23 mouse cellular contexts compared by ENCODE assay signal in the genomic region with DNA sequence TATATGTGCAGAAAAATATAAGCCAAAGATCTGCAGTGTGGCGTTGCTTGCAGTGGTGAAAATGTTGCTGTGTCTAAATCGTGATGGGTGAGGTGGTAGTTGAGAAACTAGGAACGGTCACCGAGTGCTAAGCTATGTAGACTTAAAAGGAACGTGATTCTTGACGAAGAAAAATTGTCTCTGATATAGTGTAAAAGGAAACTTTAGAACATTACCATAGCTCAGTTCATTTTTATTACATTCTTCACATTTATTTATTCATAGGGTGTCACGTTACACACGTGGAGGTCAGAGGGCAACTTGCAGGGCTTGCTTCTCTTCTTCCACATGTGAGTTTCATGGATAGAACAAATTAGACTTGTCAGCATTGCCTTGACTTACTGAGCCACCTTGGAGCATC. TPM values are rescaled to one million over a fixed set of nuclear protein-coding genes. Genes with fewer than 3 reads are reported as not detected.
DNase-seq lines count a peak whose midpoint lies in the region; ATAC-seq and TF ChIP-seq lines count a peak whose summit lies in the region.
"Had no signal": no experiment of that assay in that cellular context is flagged by ENCODE, and none has a peak within 500 bp of the region (broad histone marks: within the 10 kb centered on the region; RNA-seq: fewer than 3 reads in every experiment).

No protein-coding gene starts in this region.

- no peak overlapping the region for H3K27ac ChIP-seq in lung, embryonic 15.5 days
- no peak overlapping the region for H3K27ac ChIP-seq in neural tube, embryonic 11.5 days (ENCODE audit: low read depth, low read length)
- no peak overlapping the region for H3K27ac ChIP-seq in neural tube, embryonic 15.5 days (replicated peaks)
- no peak overlapping the region for H3K27ac ChIP-seq in liver, embryonic 12.5 days
- H3K27ac ChIP-seq: embryonic facial prominence, embryonic 13.5 days; forebrain, embryonic 13.5 days; gastrocnemius, adult 2 months; hindbrain, embryonic 10.5 days; hindbrain, embryonic 14.5 days had no signal

- H3K9me3 ChIP-seq in lung, embryonic 15.5 days, result no peaks in the 10 kb centered on the region
- no peaks in the 10 kb centered on the region for H3K9me3 ChIP-seq in neural tube, embryonic 11.5 days (ENCODE audit: control insufficient read depth, low read length)
- no peaks in the 10 kb centered on the region for H3K9me3 ChIP-seq in neural tube, embryonic 15.5 days (replicated peaks)
- no peaks in the 10 kb centered on the region for H3K9me3 ChIP-seq in liver, embryonic 12.5 days (replicated peaks)
- H3K9me3 ChIP-seq: embryonic facial prominence, embryonic 13.5 days; forebrain, embryonic 13.5 days; G1E; heart, embryonic 12.5 days; hindbrain, embryonic 10.5 days had no signal

- TF ChIP-seq POLR2A in lung, adult 2 months (IDR thresholded peaks at IDR 0.05; ENCODE audit: borderline replicate concordance, extremely low read depth, low read depth, low read length), result no peak

- peak; percentile 37 for DNase-seq in embryo, embryonic 10 days (ENCODE audit: low spot score)
- no peak for DNase-seq in embryo, embryonic 9.5 days (ENCODE audit: extremely low spot score)
- DNase-seq in lung, adult 2 months, result no peak
- peak; percentile 19 for DNase-seq in neural tube, embryonic 11.5 days (ENCODE audit: low spot score)
- peak; percentile 64 for DNase-seq in mesoderm, embryonic 11.5 days (ENCODE audit: low read depth, low spot score)
- DNase-seq: adrenal gland, postnatal 10 days; B cell, adult 2 months; cerebellum, adult 11 months; cerebellum, adult 8-10 months; cerebellum, postnatal 14 days; forebrain, postnatal 0 days; gastrocnemius, adult 2 months; gastrocnemius, postnatal 25 days had no signal

- no peak overlapping the region for H3K4me3 ChIP-seq in lung, embryonic 15.5 days
- H3K4me3 ChIP-seq in lung, adult 2 months (replicated peaks; ENCODE audit: extremely low read depth, low read depth, low read length), result no peak overlapping the region
- no peak overlapping the region for H3K4me3 ChIP-seq in neural tube, embryonic 11.5 days (ENCODE audit: low read depth, low read length)
- H3K4me3 ChIP-seq in neural tube, embryonic 15.5 days (replicated peaks), result no peak overlapping the region
- no peak overlapping the region for H3K4me3 ChIP-seq in liver, embryonic 12.5 days
- H3K4me3 ChIP-seq: embryonic facial prominence, embryonic 13.5 days; forebrain, embryonic 13.5 days; gastrocnemius, adult 2 months; heart, embryonic 12.5 days; hindbrain, embryonic 10.5 days had no signal

- no peak for TF ChIP-seq CTCF in lung, adult 2 months (IDR thresholded peaks at IDR 0.05; ENCODE audit: insufficient read depth, low read length)

- no peak overlapping the region for H3K4me2 ChIP-seq in lung, embryonic 15.5 days
- H3K4me2 ChIP-seq in neural tube, embryonic 11.5 days (ENCODE audit: low read depth), result no peak overlapping the region
- no peak overlapping the region for H3K4me2 ChIP-seq in neural tube, embryonic 15.5 days
- H3K4me2 ChIP-seq in liver, embryonic 12.5 days, result no peak overlapping the region
- H3K4me2 ChIP-seq: embryonic facial prominence, embryonic 13.5 days; forebrain, embryonic 13.5 days; heart, embryonic 12.5 days; hindbrain, embryonic 14.5 days had no signal

- H3K36me3 ChIP-seq in lung, embryonic 15.5 days, result no peaks in the 10 kb centered on the region
- no peaks in the 10 kb centered on the region for H3K36me3 ChIP-seq in neural tube, embryonic 11.5 days (ENCODE audit: control insufficient read depth, insufficient read depth, low read length)
- no peaks in the 10 kb centered on the region for H3K36me3 ChIP-seq in neural tube, embryonic 15.5 days
- no peaks in the 10 kb centered on the region for H3K36me3 ChIP-seq in liver, embryonic 12.5 days
- H3K36me3 ChIP-seq: embryonic facial prominence, embryonic 13.5 days; G1E; heart, embryonic 12.5 days; hindbrain, embryonic 10.5 days had no signal

- H3K9ac ChIP-seq in lung, embryonic 15.5 days, result no peak overlapping the region
- no peak overlapping the region for H3K9ac ChIP-seq in neural tube, embryonic 11.5 days (ENCODE audit: low read length)
- H3K9ac ChIP-seq in neural tube, embryonic 15.5 days (replicated peaks), result no peak overlapping the region
- H3K9ac ChIP-seq in liver, embryonic 12.5 days, result no peak overlapping the region
- H3K9ac ChIP-seq: embryonic facial prominence, embryonic 13.5 days; forebrain, embryonic 13.5 days; forebrain, postnatal 0 days; heart, embryonic 12.5 days; hindbrain, embryonic 14.5 days had no signal

- no peaks in the 10 kb centered on the region for H3K27me3 ChIP-seq in lung, embryonic 15.5 days
- H3K27me3 ChIP-seq in neural tube, embryonic 11.5 days (ENCODE audit: control insufficient read depth, insufficient read depth, low read length), result no peaks in the 10 kb centered on the region
- H3K27me3 ChIP-seq in neural tube, embryonic 15.5 days (replicated peaks), result no peaks in the 10 kb centered on the region
- no peaks in the 10 kb centered on the region for H3K27me3 ChIP-seq in liver, embryonic 12.5 days (replicated peaks)
- H3K27me3 ChIP-seq: embryonic facial prominence, embryonic 13.5 days; forebrain, embryonic 13.5 days; heart, embryonic 12.5 days had no signal

- WGBS in lung, embryonic 15.5 days, result 28% methylated on average over 8 of the region's 8 CpGs
- 45% methylated on average over 8 of the region's 8 CpGs for WGBS in lung, adult 2 months
- 72% methylated on average over 8 of the region's 8 CpGs for WGBS in neural tube, embryonic 11.5 days
- WGBS in neural tube, embryonic 15.5 days, result 85% methylated on average over 8 of the region's 8 CpGs
- WGBS in liver, embryonic 12.5 days (ENCODE audit: insufficient replicate concordance), result 61% methylated on average over 8 of the region's 8 CpGs

- ATAC-seq in lung, embryonic 15.5 days (ENCODE audit: borderline replicate concordance, extremely low read depth, low FRiP score, low TSS enrichment), result peak; percentile 68; the same call in 1 of the 2 replicates
- ATAC-seq in neural tube, embryonic 11.5 days (ENCODE audit: insufficient read depth, low FRiP score, low TSS enrichment), result no peak
- ATAC-seq in neural tube, embryonic 15.5 days (ENCODE audit: low FRiP score), result no peak
- ATAC-seq in liver, embryonic 12.5 days, result no peak
- ATAC-seq: CD4-positive, CD25-positive, alpha-beta regulatory T cell, adult 4 months; forebrain, embryonic 13.5 days; forebrain, postnatal 0 days had no signal

- no peaks in the 10 kb centered on the region for H3K4me1 ChIP-seq in lung, embryonic 15.5 days
- no peaks in the 10 kb centered on the region for H3K4me1 ChIP-seq in lung, adult 2 months (ENCODE audit: control insufficient read depth, insufficient read depth, low read length)
- H3K4me1 ChIP-seq in neural tube, embryonic 11.5 days (ENCODE audit: control insufficient read depth, insufficient read depth, low read length), result no peaks in the 10 kb centered on the region
- H3K4me1 ChIP-seq in neural tube, embryonic 15.5 days, result no peaks in the 10 kb centered on the region
- H3K4me1 ChIP-seq in liver, embryonic 12.5 days, result no peaks in the 10 kb centered on the region
- H3K4me1 ChIP-seq: forebrain, embryonic 13.5 days; heart, embryonic 12.5 days had no signal

RNA-seq across cellular contexts. Expression of a gene that starts 47.0 kb away (rescaled TPM):
- 161 and 165 TPM in 2 replicates for polyA plus RNA-seq in lung, embryonic 15.5 days (2015; fragmentation: Nextera tagmentation; extraction: Ambion mirVana)
- 28.6 and 36.3 TPM in 2 replicates for polyA plus RNA-seq in lung, adult 2 months (2012; rRNA removed)
- polyA plus RNA-seq in neural tube, embryonic 11.5 days (2014; fragmentation: Nextera tagmentation; extraction: Ambion mirVana), result 173 and 178 TPM in 2 replicates
- 139 and 145 TPM in 2 replicates for polyA plus RNA-seq in neural tube, embryonic 15.5 days (2015; fragmentation: Nextera tagmentation; extraction: Ambion mirVana)
- 109 TPM in 2 replicates for polyA plus RNA-seq in liver, embryonic 12.5 days (2016; fragmentation: Nextera tagmentation; extraction: Ambion mirVana)

Comparison
In these comparisons a context has a peak if more than half of its experiments do, and no peak if none do; other contexts are left out.
1. DNase-seq: peak in embryo, embryonic 10 days (single experiment), neural tube, embryonic 11.5 days (single experiment) and mesoderm, embryonic 11.5 days (single experiment); none in embryo, embryonic 9.5 days (single experiment) and lung, adult 2 months (single experiment).